35 mouse cellular contexts compared by ENCODE assay signal in the genomic region with DNA sequence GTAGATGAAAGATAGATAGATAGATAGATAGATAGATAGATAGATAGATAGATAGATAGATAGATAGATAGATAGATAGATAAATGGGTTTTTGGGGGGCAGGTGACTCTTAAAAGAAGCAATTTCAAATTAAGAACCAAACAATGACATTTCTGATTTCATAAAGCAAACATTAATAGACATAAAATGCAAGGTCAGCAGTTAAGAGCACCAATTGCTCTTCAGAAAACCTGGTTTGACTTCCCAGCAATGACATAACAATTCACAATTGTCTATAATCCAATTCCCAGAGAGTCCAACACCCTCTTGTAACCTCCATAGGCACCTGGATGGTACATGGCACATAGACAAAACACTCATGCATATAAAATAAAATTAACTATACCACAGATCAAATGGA.
"Had no signal": no experiment of that assay in that cellular context is flagged by ENCODE, and none has a peak within 500 bp of the region (broad histone marks: within the 10 kb centered on the region; RNA-seq: fewer than 3 reads in every experiment).

No protein-coding gene starts in this region.

- H3K27ac ChIP-seq: heart, embryonic 13.5 days; heart, embryonic 15.5 days; hindbrain, embryonic 10.5 days; hindbrain, embryonic 12.5 days; hindbrain, embryonic 13.5 days; hindbrain, embryonic 14.5 days; hindbrain, embryonic 15.5 days; hindbrain, postnatal 0 days; intestine, embryonic 15.5 days; kidney, embryonic 15.5 days; kidney, postnatal 0 days; layer of hippocampus, adult 2 months; left cerebral cortex, adult 2 months had no signal

- H3K27me3 ChIP-seq: heart, embryonic 12.5 days; heart, embryonic 13.5 days; heart, embryonic 15.5 days; hindbrain, embryonic 12.5 days; hindbrain, embryonic 13.5 days; hindbrain, embryonic 15.5 days; intestine, embryonic 15.5 days; kidney, embryonic 15.5 days had no signal

- H3K4me2 ChIP-seq: heart, embryonic 11.5 days; heart, embryonic 12.5 days; heart, embryonic 13.5 days; heart, embryonic 15.5 days; hindbrain, embryonic 12.5 days; hindbrain, embryonic 13.5 days; hindbrain, embryonic 14.5 days; hindbrain, embryonic 15.5 days; intestine, embryonic 15.5 days; kidney, embryonic 15.5 days had no signal

- DNase-seq: heart, postnatal 10 days; heart, postnatal 14 days; heart, postnatal 36 days; heart, postnatal 4 days; kidney, adult 11 months; kidney, adult 18-20 months; kidney, adult 2 months; kidney, adult 8-10 months; kidney, adult 9 months; kidney, postnatal 10 days; kidney, postnatal 14 days; kidney, postnatal 25 days; kidney, postnatal 36 days; kidney, postnatal 4 days; layer of hippocampus, adult 9-11 months; layer of hippocampus, postnatal 36 days had no signal

- H3K4me3 ChIP-seq: heart, embryonic 12.5 days; heart, embryonic 13.5 days; heart, embryonic 15.5 days; hindbrain, embryonic 10.5 days; hindbrain, embryonic 12.5 days; hindbrain, embryonic 13.5 days; hindbrain, embryonic 15.5 days; intestine, embryonic 15.5 days; kidney, embryonic 15.5 days; layer of hippocampus, adult 2 months; left cerebral cortex, adult 2 months had no signal

- ATAC-seq: hindbrain, embryonic 16.5 days; hindbrain, postnatal 0 days; inflammation-experienced regulatory T-cells, adult 6 months; intestine, embryonic 15.5 days; intestine, embryonic 16.5 days; intestine, postnatal 0 days had no signal

- H3K9me3 ChIP-seq: heart, embryonic 12.5 days; heart, embryonic 13.5 days; heart, embryonic 15.5 days; hindbrain, embryonic 10.5 days; hindbrain, embryonic 12.5 days; hindbrain, embryonic 13.5 days; hindbrain, embryonic 15.5 days; intestine, embryonic 15.5 days; kidney, embryonic 15.5 days had no signal

- H3K4me1 ChIP-seq: heart, embryonic 12.5 days; heart, embryonic 13.5 days; heart, embryonic 15.5 days; intestine, embryonic 15.5 days; kidney, embryonic 15.5 days had no signal

- H3K36me3 ChIP-seq: heart, embryonic 12.5 days; heart, embryonic 13.5 days; heart, embryonic 15.5 days; hindbrain, embryonic 10.5 days; hindbrain, embryonic 12.5 days; hindbrain, embryonic 13.5 days; hindbrain, embryonic 15.5 days; intestine, embryonic 15.5 days; kidney, embryonic 15.5 days had no signal

- H3K9ac ChIP-seq: heart, embryonic 12.5 days; heart, embryonic 13.5 days; heart, embryonic 15.5 days; hindbrain, embryonic 12.5 days; hindbrain, embryonic 13.5 days; hindbrain, embryonic 14.5 days; hindbrain, embryonic 15.5 days; intestine, embryonic 15.5 days; kidney, embryonic 15.5 days had no signal
